Mouse (Mus musculus) adrenal gland, postnatal 10 days (tissue): ENCODE results near the gene Gsk3a. TPM values are rescaled to one million over a fixed set of nuclear protein-coding genes. Genes with fewer than 3 reads are reported as not detected.

Experiments used
- DNase-seq: peaks from one replicate; pipeline ENCODE4 v3.0.0; 2021; ENCODE audit warnings: mixed read lengths
- long read RNA-seq, 2 experiments: library from polyadenylated mRNA; stranded (forward); transcript quantifications; one replicate each; pipeline ENCODE4 v2.0.0; 2021
- total RNA-seq, 2 experiments: library from RNA; stranded (reverse); gene quantifications; 2 replicates each; pipeline ENCODE4 v1.2.3; 2021

The Gsk3a gene
- 10 to 100 TPM; 92.5 to 96.7 TPM for total RNA-seq
- long read RNA-seq, experiment 1, transcript Gsk3a-201 (11 exons, 2,260 nt): major isoform, 29 of 45 reads
- long read RNA-seq, experiment 1, partial matches to known transcripts: 2 of 45 reads
- long read RNA-seq, experiment 1, other reads (novel, unspliced or antisense): 14 of 45 reads
- long read RNA-seq, experiment 2, transcript Gsk3a-201 (11 exons, 2,260 nt): major isoform, 38 of 56 reads
- long read RNA-seq, experiment 2, partial matches to known transcripts: 8 of 56 reads
- long read RNA-seq, experiment 2, other reads (novel, unspliced or antisense): 10 of 56 reads

- DNase-seq: peak; percentile 98
These were observed at the start of gene Gsk3a for GRCm38 (mm10) chr7:25237249-25238014. TSS of gene Gsk3a (minus strand) at chr7:25237851.

GRCm38 (mm10) chr7:25286989-25287388 is 49.3 kb upstream of the Gsk3a start:
- no peak for DNase-seq

DNA sequence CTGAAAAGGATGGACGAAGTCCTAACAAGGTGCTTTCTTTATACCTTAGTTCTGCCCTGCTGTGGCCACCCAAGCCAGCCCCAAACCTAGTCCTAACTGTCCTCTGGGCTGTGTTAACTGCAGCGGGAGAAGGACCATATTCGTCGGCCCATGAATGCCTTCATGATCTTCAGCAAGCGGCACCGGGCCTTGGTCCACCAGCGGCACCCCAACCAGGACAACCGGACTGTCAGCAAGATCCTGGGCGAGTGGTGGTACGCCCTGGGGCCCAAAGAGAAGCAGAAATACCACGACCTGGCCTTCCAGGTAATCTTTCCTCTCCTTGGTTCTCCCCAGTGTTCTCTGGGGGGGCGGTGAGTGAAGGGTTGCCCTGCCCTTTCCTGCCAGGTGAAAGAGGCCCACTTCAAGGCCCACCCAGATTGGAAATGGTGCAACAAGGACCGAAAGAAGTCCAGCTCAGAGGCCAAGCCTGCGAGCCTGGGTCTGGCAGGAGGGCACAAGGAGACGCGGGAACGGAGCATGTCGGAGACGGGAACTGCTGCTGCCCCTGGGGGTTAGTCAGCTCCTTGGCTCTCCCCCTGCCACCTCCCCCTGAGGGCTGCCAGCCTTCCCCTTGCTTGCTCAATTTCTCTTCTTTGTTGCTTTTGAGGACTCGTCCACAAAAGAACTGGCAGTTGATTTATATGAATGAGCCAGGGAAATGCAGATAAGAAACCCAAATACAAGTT is 48.0 kb upstream of the Gsk3a start:
- DNase-seq: peak; percentile 63

DNA sequence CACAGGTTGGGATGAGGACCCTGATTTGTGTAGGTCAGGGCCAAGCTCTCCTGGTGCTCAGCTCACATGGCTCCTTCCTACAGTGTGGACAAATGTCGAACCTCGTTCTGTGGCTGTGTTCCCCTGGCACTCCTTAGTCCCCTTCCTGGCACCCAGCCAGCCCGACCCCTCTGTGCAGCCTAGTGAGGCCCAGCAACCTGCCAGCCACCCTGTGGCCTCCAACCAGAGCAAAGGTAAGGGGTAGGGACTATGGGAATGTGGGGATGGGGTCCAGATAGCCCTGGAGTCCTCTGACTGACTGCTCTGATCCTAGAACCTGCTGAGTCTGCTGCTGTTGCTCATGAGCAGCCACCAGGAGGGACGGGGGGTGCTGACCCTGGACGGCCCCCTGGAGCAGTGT is 47.1 kb upstream of the Gsk3a start:
- no peak for DNase-seq

GRCm38 (mm10) chr7:25284171-25284570 is 46.5 kb upstream of the Gsk3a start:
- DNase-seq: peak; percentile 24

GRCm38 (mm10) chr7:25283637-25284036 is 46.0 kb upstream of the Gsk3a start:
- no peak for DNase-seq

- DNase-seq: peak; percentile 67
These were observed 45.1 kb upstream of the Gsk3a start for GRCm38 (mm10) chr7:25282731-25283211.

GRCm38 (mm10) chr7:25281734-25282601 is 44.3 kb upstream of the Gsk3a start:
- DNase-seq: peak; percentile 100

DNA sequence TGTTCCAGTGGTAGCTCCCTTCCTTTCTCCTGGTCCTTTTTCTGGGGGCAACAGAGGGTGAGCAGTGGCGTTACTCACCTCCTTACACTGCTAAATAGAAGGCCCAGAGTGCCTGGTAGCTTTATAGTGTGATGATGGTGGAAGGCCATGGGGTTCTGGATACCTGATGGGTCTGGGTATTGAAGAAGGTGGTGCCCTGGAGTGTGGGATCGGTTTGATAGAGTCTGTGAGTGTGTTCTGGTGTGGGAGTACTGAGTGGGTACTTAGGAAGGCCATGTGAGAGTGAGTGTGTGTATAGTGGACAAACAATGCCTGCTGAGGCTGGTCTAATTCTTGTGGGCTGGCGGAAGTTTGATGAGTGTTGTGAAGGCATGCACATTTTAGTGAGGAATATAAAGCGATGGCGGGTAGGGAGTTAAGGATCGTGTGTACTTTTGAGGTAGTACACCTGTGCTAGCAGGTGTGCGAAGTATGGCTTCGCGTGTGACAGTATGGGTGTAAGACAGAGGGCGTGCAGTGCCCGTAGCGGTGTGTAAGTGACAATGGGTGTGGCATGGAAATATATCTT is 43.6 kb upstream of the Gsk3a start:
- no peak for DNase-seq

GRCm38 (mm10) chr7:25279861-25280791 is 42.5 kb upstream of the Gsk3a start:
- DNase-seq: peak; percentile 75

DNA sequence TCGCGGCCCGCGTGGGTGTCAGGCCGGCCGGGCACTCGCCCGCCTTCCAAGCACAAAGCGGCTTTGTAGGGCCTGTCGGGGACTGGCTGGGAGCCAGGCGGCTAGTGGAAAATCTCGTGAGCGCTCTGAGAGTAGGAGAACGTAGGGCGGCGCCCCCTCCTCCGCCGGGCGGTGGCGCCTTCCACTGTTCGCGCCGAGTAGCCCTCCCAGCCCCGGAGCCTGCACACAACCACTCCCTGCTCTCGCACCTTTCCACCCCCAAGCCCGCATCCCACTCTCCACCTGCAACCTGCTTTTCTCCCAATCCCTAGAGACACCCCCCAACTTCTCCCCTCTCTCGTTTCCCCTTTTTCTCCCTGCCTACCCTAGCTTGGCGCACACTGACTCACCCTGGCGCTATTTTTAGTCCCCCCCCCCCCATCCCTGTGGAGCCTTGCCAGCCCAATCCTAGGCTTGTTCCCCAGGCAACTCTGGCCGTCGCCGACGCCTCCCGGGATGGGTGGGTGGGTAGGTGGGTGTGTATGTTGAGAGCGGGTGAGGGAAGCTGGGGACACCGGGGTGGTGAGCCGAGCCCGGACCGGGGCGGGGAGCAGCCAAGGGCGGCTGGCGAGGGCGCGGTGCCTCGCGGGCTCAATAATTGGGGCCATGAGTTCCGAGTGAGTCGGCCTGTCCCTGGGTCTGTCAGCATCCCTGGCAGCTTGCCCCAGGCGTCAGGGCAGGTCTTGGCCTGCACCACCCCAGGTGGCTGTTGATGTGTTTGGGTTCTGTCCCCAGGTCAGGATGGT is 41.6 kb upstream of the Gsk3a start:
- peak; percentile 89 for DNase-seq

DNA sequence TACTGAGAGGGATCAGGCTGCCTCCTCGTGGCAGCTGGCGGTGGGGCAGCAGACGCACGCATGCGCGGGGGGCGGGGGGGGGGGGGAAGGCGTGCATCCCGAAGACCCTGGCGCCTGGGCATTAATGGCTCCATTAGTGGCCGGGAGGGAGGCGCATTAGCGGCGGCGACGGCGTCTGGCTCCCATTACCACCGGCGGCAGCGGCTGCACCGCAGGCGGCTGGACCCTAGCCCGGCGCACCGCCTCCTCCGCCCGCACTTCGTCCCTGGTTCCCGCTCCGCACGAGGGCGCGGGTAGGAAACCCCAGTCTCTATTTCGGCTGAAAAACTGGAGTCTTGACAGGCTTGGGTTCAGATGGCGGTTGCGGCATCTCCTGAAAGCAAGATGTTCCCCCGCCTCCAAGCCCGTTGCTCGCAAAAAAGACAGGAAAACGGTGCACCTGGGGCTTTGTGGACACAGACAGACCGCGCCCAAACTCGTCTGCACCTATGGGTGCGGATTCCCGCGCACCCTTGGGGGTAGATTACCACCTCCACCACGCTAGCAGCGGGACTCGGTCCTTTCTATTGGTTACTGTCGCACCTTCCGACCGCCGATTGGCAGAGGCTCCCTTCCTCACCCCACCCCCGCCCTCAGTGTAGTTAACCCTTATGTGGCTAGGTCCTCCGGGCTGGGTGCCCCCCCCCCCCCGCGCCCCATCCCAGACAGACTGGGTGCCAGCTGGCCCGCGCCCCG is 40.9 kb upstream of the Gsk3a start:
- DNase-seq: peak; percentile 87

- DNase-seq: no peak
These were observed 40.3 kb upstream of the Gsk3a start for GRCm38 (mm10) chr7:25277998-25278340.

DNA sequence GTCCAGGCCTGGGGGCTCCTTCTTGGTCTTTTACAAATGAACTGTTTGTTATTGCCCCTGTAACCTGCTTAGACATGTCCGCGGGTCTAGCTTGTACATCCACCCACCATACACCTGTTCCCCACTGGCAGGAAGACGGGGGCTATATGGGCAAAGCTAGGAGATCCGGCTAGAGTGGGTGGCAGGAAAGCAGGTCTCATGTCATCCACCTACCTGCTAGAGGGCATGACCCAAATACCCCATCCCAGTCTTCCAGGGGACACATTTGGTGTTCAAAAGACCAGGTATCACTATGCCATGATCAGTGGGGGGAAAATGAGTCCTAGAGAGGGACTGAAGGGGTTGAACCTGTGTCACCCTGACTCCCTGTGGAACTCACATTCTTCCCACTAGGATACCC is 39.8 kb upstream of the Gsk3a start:
- no peak for DNase-seq

- DNase-seq: no peak
These were observed 38.1 kb upstream of the Gsk3a start for GRCm38 (mm10) chr7:25275555-25276298.

DNA sequence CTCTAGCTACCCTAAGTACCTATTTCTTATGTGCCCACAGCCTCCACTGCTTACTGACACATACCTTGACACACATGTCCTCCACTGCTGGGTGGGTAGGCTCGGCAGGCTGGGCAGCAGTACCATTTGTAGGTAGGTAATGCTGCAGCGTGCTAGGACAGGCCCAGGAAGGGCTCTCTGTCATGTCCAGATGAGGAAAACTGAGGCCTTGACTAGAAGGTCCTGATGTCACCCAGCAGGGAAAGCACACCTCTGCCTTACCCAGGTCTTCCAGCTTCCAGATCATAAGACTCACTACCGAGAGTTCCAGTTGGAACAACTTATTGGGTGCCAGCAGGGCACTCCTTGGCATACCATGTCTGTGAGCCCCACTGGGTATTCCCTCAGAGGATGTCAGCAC is 37.3 kb upstream of the Gsk3a start:
- no peak for DNase-seq

DNA sequence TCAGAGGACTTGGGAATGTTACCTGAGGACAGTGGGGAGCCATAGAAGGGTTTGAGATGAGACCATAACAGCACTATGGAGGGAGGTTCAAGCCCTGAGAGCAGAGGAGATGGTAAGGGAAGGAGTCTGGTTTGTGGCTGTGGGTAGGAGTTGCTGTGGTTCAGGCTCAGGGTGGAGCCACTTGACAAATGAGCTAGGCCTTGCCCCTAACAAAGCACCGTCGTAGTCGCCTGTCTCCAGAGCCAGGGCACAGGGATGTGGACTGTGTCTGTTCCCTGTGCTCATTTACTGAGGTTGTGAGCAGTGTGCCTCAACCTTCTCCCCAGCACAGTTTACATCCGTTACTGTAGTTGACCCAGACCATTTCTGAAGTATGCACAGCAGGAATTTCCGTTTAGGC is 36.9 kb upstream of the Gsk3a start:
- no peak for DNase-seq
